Mouse (Mus musculus) neural tube, embryonic 11.5 days (tissue): ENCODE measurements around the gene St6galnac6. TPM values are rescaled to one million over a fixed set of nuclear protein-coding genes. Genes with fewer than 3 reads are reported as not detected.

Source experiments
- ATAC-seq: fragments of 200-750 bp; cut with Nextera tagmentation; 2 replicates; pipeline ENCODE4 v1.8.0; 2017; ENCODE audit warnings: moderate number of reproducible peaks, mild to moderate bottlenecking, moderate TSS enrichment, moderate library complexity; ENCODE audit not compliant: insufficient read depth, low FRiP score, low TSS enrichment
- DNase-seq: peaks from one replicate; pipeline ENCODE4 v3.0.0-alpha.2; 2015; ENCODE audit warnings: low spot score
- H3K27ac ChIP-seq: fragments of 300-500 bp; sonication (generic); 2 replicates; pipeline ENCODE4 v1.5.1; 2014; ENCODE audit warnings: low read depth, mild to moderate bottlenecking, low read length
- H3K27me3 ChIP-seq: fragments of 300-500 bp; sonication (generic); 2 replicates; pipeline ENCODE4 v1.6.1; 2014; ENCODE audit warnings: mild to moderate bottlenecking, low read length, mixed read lengths; ENCODE audit not compliant: control insufficient read depth, insufficient read depth
- H3K36me3 ChIP-seq: fragments of 300-500 bp; sonication (generic); 2 replicates; pipeline ENCODE4 v1.6.1; 2014; ENCODE audit warnings: mild to moderate bottlenecking, low read length, moderate library complexity, mixed read lengths; ENCODE audit not compliant: control insufficient read depth, insufficient read depth
- H3K4me1 ChIP-seq: fragments of 300-500 bp; sonication (generic); 2 replicates; pipeline ENCODE4 v1.6.1; 2014; ENCODE audit warnings: low read length, mixed read lengths; ENCODE audit not compliant: control insufficient read depth, insufficient read depth
- H3K4me2 ChIP-seq: fragments of 300-500 bp; sonication (generic); 2 replicates; pipeline ENCODE4 v1.6.1; 2014; ENCODE audit warnings: low read depth, mild to moderate bottlenecking, moderate library complexity
- H3K4me3 ChIP-seq: fragments of 300-500 bp; sonication (generic); 2 replicates; pipeline ENCODE4 v1.5.1; 2014; ENCODE audit warnings: low read depth, low read length
- H3K9ac ChIP-seq: fragments of 300-500 bp; sonication (generic); 2 replicates; pipeline ENCODE4 v1.6.1; 2014; ENCODE audit warnings: mild to moderate bottlenecking, low read length
- H3K9me3 ChIP-seq: fragments of 300-500 bp; sonication (generic); 2 replicates; pipeline ENCODE4 v1.6.1; 2016; ENCODE audit warnings: low read length; ENCODE audit not compliant: control insufficient read depth
- WGBS: fragments of 180-500 bp; shearing (Covaris S2); extraction: QIAGEN DNeasy Blood & Tissue Kit; methylation state at CpG from one replicate; pipeline ENCODE4 v1.1.7; 2014; 5-methylcytosine and 5-hydroxymethylcytosine counted together
- polyA plus RNA-seq: library from polyadenylated mRNA; unstranded; fragments of >200 nt; fragmentation: Nextera tagmentation; extraction: Ambion mirVana; gene quantifications from 2 replicates; pipeline ENCODE4 v1.2.1, GENCODE M21; 2014

Gene St6galnac6
- polyA plus RNA-seq, 1 experiment from 2014 or later, result 5.1 TPM

- no peak for DNase-seq
- H3K9me3 ChIP-seq, result no peaks in the 10 kb centered on the region
- 79% methylated on average over 6 of the region's 6 CpGs for WGBS
- no peaks in the 10 kb centered on the region for H3K27me3 ChIP-seq
- H3K4me2 ChIP-seq, result no peak overlapping the region
- no peak overlapping the region for H3K4me3 ChIP-seq
- no peak overlapping the region for H3K9ac ChIP-seq
- H3K4me1 ChIP-seq, result peaks cover 5% of the 10 kb centered on the region; the same call in 1 of the 2 replicates
- H3K27ac ChIP-seq, result no peak overlapping the region
- no peak for ATAC-seq
- H3K36me3 ChIP-seq, result no peaks in the 10 kb centered on the region; the same call in 1 of the 2 replicates
Measured at GRCm38 (mm10) chr2:32591249-32591648, 8.3 kb upstream of the St6galnac6 start.

- 90% methylated on average over 13 of the region's 13 CpGs for WGBS
- DNase-seq (no peak), ATAC-seq (no peak)
- Histone ChIP-seq H3K27ac (no peak overlapping the region), H3K36me3 (no peaks in the 10 kb centered on the region; the same call in 1 of the 2 replicates), H3K4me2 (no peak overlapping the region), H3K27me3 (no peaks in the 10 kb centered on the region), H3K9me3 (no peaks in the 10 kb centered on the region), H3K9ac (no peak overlapping the region), H3K4me1 (no peaks in the 10 kb centered on the region), H3K4me3 (no peak overlapping the region)
Measured at GRCm38 (mm10) chr2:32596725-32597124, 2.8 kb upstream of the St6galnac6 start.

- 90% methylated on average over 5 of the region's 5 CpGs for WGBS
- H3K4me2 ChIP-seq, result no peak overlapping the region
- H3K27ac ChIP-seq, result no peak overlapping the region
- H3K27me3 ChIP-seq, result no peaks in the 10 kb centered on the region
- no peaks in the 10 kb centered on the region; the same call in 1 of the 2 replicates for H3K36me3 ChIP-seq
- no peak for DNase-seq
- no peak for ATAC-seq
- no peak overlapping the region for H3K4me3 ChIP-seq
- H3K4me1 ChIP-seq, result peaks cover 1% of the 10 kb centered on the region; the same call in 1 of the 2 replicates
- no peak overlapping the region for H3K9ac ChIP-seq
- H3K9me3 ChIP-seq, result no peaks in the 10 kb centered on the region
Measured at GRCm38 (mm10) chr2:32597248-32597647, 2.3 kb upstream of the St6galnac6 start.

GRCm38 (mm10) chr2:32597699-32598098 is 1.8 kb upstream of the St6galnac6 start:
- no peak overlapping the region for H3K9ac ChIP-seq
- H3K4me1 ChIP-seq, result peaks cover 4% of the 10 kb centered on the region; the same call in 1 of the 2 replicates
- no peaks in the 10 kb centered on the region for H3K9me3 ChIP-seq
- H3K36me3 ChIP-seq, result no peaks in the 10 kb centered on the region
- WGBS, result 95% methylated on average over 5 of the region's 5 CpGs
- no peak for DNase-seq
- H3K4me2 ChIP-seq, result no peak overlapping the region
- H3K27me3 ChIP-seq, result no peaks in the 10 kb centered on the region
- H3K4me3 ChIP-seq, result no peak overlapping the region
- no peak overlapping the region for H3K27ac ChIP-seq
- no peak for ATAC-seq

GRCm38 (mm10) chr2:32598506-32598905 is 1.0 kb upstream of the St6galnac6 start:
- DNase-seq (no peak), ATAC-seq (no peak)
- no peak overlapping the region for H3K9ac ChIP-seq
- no peaks in the 10 kb centered on the region for H3K36me3 ChIP-seq
- H3K27me3 ChIP-seq, result no peaks in the 10 kb centered on the region
- 92% methylated on average over 8 of the region's 8 CpGs for WGBS
- no peak overlapping the region for H3K27ac ChIP-seq
- no peaks in the 10 kb centered on the region for H3K9me3 ChIP-seq
- peaks cover 4% of the 10 kb centered on the region; the same call in 1 of the 2 replicates for H3K4me1 ChIP-seq
- H3K4me3 ChIP-seq, result no peak overlapping the region
- H3K4me2 ChIP-seq, result no peak overlapping the region

- Histone ChIP-seq H3K4me1 (peaks cover 4% of the 10 kb centered on the region; the same call in 1 of the 2 replicates), H3K4me2 (no peak overlapping the region), H3K36me3 (no peaks in the 10 kb centered on the region), H3K9me3 (no peaks in the 10 kb centered on the region), H3K27ac (no peak overlapping the region), H3K4me3 (no peak overlapping the region), H3K27me3 (no peaks in the 10 kb centered on the region), H3K9ac (no peak overlapping the region)
- WGBS, result 43% methylated on average over 8 of the region's 8 CpGs
- DNase-seq (peak; percentile 46), ATAC-seq (no peak)
Measured at GRCm38 (mm10) chr2:32601417-32602065, 2.0 kb downstream of the St6galnac6 start.

GRCm38 (mm10) chr2:32602600-32603054 is 3.1 kb downstream of the St6galnac6 start:
- Histone ChIP-seq H3K4me1 (peaks cover 4% of the 10 kb centered on the region), H3K27ac (0 out of 2 replicates have a peak overlapping the region, but pooled peaks have one; percentile 27), H3K4me3 (peak overlapping the region; percentile 19), H3K9me3 (no peaks in the 10 kb centered on the region), H3K36me3 (no peaks in the 10 kb centered on the region), H3K4me2 (peak overlapping the region; percentile 34), H3K27me3 (no peaks in the 10 kb centered on the region; the same call in 1 of the 2 replicates), H3K9ac (0 out of 2 replicates have a peak overlapping the region, but pooled peaks have one; percentile 14)
- DNase-seq (peak; percentile 85), ATAC-seq (no peak)
- under 1% methylated on average over 11 of the region's 11 CpGs for WGBS

GRCm38 (mm10) chr2:32604631-32605030 is 5.1 kb downstream of the St6galnac6 start:
- WGBS, result 51% methylated on average over 10 of the region's 10 CpGs
- Histone ChIP-seq H3K27ac (no peak overlapping the region), H3K9ac (no peak overlapping the region)

More at GRCm38 (mm10) chr2:32604631-32605030, 5.1 kb downstream of the St6galnac6 start:
- no peaks in the 10 kb centered on the region; the same call in 1 of the 2 replicates for H3K27me3 ChIP-seq
- ATAC-seq (no peak), DNase-seq (no peak)
- peaks cover 14% of the 10 kb centered on the region for H3K4me1 ChIP-seq
- no peaks in the 10 kb centered on the region for H3K9me3 ChIP-seq
- H3K4me3 ChIP-seq, result no peak overlapping the region
- H3K4me2 ChIP-seq, result no peak overlapping the region
- H3K36me3 ChIP-seq, result no peaks in the 10 kb centered on the region
